Mouse (Mus musculus) intestine, postnatal 0 days (tissue): ENCODE data around the gene Ccdc146. TPM values are rescaled to one million over a fixed set of nuclear protein-coding genes. Genes with fewer than 3 reads are reported as not detected.
A peak's percentile ranks its signal among the peaks of the same experiment; 100 is the strongest.

Experiments used
- ATAC-seq: fragments of 200-750 bp; cut with Nextera tagmentation; 2 replicates; pipeline ENCODE4 v1.8.0; 2017; ENCODE audit warnings: mild to moderate bottlenecking, moderate TSS enrichment, moderate library complexity
- H3K27ac ChIP-seq: fragments of 300-500 bp; sonication (generic); 2 replicates; pipeline ENCODE4 v1.5.1; 2014; ENCODE audit warnings: mild to moderate bottlenecking, low read depth, low read length, moderate library complexity
- H3K27me3 ChIP-seq: fragments of 300-500 bp; sonication (generic); replicated peaks from 2 replicates; pipeline ENCODE4 v1.6.1; 2014; ENCODE audit warnings: low read length, mixed read lengths; ENCODE audit not compliant: control insufficient read depth, insufficient read depth
- H3K36me3 ChIP-seq: fragments of 300-500 bp; sonication (generic); 2 replicates; pipeline ENCODE4 v1.6.1; 2014; ENCODE audit warnings: mild to moderate bottlenecking, moderate library complexity; ENCODE audit not compliant: control insufficient read depth, insufficient read depth
- H3K4me1 ChIP-seq: fragments of 300-500 bp; sonication (generic); replicated peaks from 2 replicates; pipeline ENCODE4 v1.6.1; 2014; ENCODE audit warnings: antibody characterized with exemption, low read length, mixed read lengths; ENCODE audit not compliant: control insufficient read depth, insufficient read depth
- H3K4me2 ChIP-seq: fragments of 300-500 bp; sonication (generic); replicated peaks from 2 replicates; pipeline ENCODE4 v1.6.1; 2014; ENCODE audit warnings: low read depth, mild to moderate bottlenecking, moderate library complexity
- H3K4me3 ChIP-seq: fragments of 300-500 bp; sonication (generic); 2 replicates; pipeline ENCODE4 v1.5.1; 2014; ENCODE audit warnings: low read depth, low read length
- H3K9ac ChIP-seq: fragments of 300-500 bp; sonication (generic); 2 replicates; pipeline ENCODE4 v1.6.1; 2014; ENCODE audit warnings: mild to moderate bottlenecking, low read depth, low read length
- H3K9me3 ChIP-seq: fragments of 300-500 bp; sonication (generic); 2 replicates; pipeline ENCODE4 v1.6.1; 2016; ENCODE audit warnings: mixed run types; ENCODE audit not compliant: control insufficient read depth
- CTCF ChIP-seq: sonication (generic); IDR thresholded peaks from 2 replicates; pipeline ENCODE4 v1.5.1; 2016; ENCODE audit warnings: low read depth, mild to moderate bottlenecking, control low read depth, antibody characterized with exemption, moderate library complexity
- WGBS: fragments of 180-500 bp; shearing (Covaris S2); extraction: QIAGEN DNeasy Blood & Tissue Kit; methylation state at CpG from one replicate; pipeline ENCODE4 v1.1.7; 2014; 5-methylcytosine and 5-hydroxymethylcytosine counted together
- polyA plus RNA-seq: library from polyadenylated mRNA; unstranded; fragments of >200 nt; fragmentation: Nextera tagmentation; extraction: Ambion mirVana; gene quantifications from 2 replicates; pipeline ENCODE4 v1.2.1, GENCODE M21; 2015

The Ccdc146 gene
- polyA plus RNA-seq, 1 experiment from 2014 or later: 0.44 TPM

GRCm38 (mm10) chr5:21383392-21384251 lies 40.9 kb downstream of the Ccdc146 start:
- no peak overlapping the region for H3K4me3 ChIP-seq
- no peak overlapping the region for H3K4me2 ChIP-seq
- WGBS: 46% methylated on average over 14 of the region's 14 CpGs
- H3K36me3 ChIP-seq: no peaks in the 10 kb centered on the region
- H3K9ac ChIP-seq: no peak overlapping the region
- H3K9me3 ChIP-seq: no peaks in the 10 kb centered on the region
- no peak for TF ChIP-seq CTCF
- no peak overlapping the region for H3K27ac ChIP-seq
- ATAC-seq: no peak
- H3K4me1 ChIP-seq: peaks cover 8% of the 10 kb centered on the region; the same call in 1 of the 2 replicates
- H3K27me3 ChIP-seq: no peaks in the 10 kb centered on the region

GRCm38 (mm10) chr5:21382678-21383077 lies 41.8 kb downstream of the Ccdc146 start:
- Histone ChIP-seq H3K36me3 (no peaks in the 10 kb centered on the region), H3K9ac (no peak overlapping the region), H3K4me2 (no peak overlapping the region), H3K27ac (no peak overlapping the region; the same call in 1 of the 2 replicates), H3K4me1 (peaks cover 8% of the 10 kb centered on the region; the same call in 1 of the 2 replicates), H3K4me3 (no peak overlapping the region), H3K9me3 (no peaks in the 10 kb centered on the region), H3K27me3 (no peaks in the 10 kb centered on the region)
- ATAC-seq: no peak
- no peak for TF ChIP-seq CTCF
- WGBS: 54% methylated on average over 6 of the region's 6 CpGs

GRCm38 (mm10) chr5:21381986-21382385 lies 42.5 kb downstream of the Ccdc146 start:
- Histone ChIP-seq H3K4me2 (no peak overlapping the region), H3K27ac (no peak overlapping the region), H3K9me3 (no peaks in the 10 kb centered on the region), H3K36me3 (no peaks in the 10 kb centered on the region), H3K27me3 (no peaks in the 10 kb centered on the region), H3K9ac (no peak overlapping the region), H3K4me1 (peaks cover 8% of the 10 kb centered on the region; the same call in 1 of the 2 replicates), H3K4me3 (no peak overlapping the region)
- 30% methylated on average over 6 of the region's 6 CpGs for WGBS
- no peak for ATAC-seq
- no peak for TF ChIP-seq CTCF

- Histone ChIP-seq H3K27ac (no peak overlapping the region), H3K36me3 (no peaks in the 10 kb centered on the region), H3K9me3 (no peaks in the 10 kb centered on the region), H3K4me1 (no peaks in the 10 kb centered on the region), H3K9ac (no peak overlapping the region), H3K27me3 (no peaks in the 10 kb centered on the region), H3K4me2 (no peak overlapping the region), H3K4me3 (no peak overlapping the region)
- TF ChIP-seq CTCF: no peak
- WGBS: 27% methylated on average over 2 of the region's 2 CpGs
- no peak for ATAC-seq
Measured at GRCm38 (mm10) chr5:21378397-21378796, 46.1 kb downstream of the Ccdc146 start.

GRCm38 (mm10) chr5:21376935-21377334 lies 47.5 kb downstream of the Ccdc146 start:
- H3K27me3 ChIP-seq: no peaks in the 10 kb centered on the region
- WGBS: 87% methylated on average over 4 of the region's 4 CpGs
- TF ChIP-seq CTCF: no peak
- no peaks in the 10 kb centered on the region for H3K36me3 ChIP-seq
- no peak overlapping the region for H3K4me2 ChIP-seq
- H3K4me3 ChIP-seq: no peak overlapping the region
- no peaks in the 10 kb centered on the region for H3K4me1 ChIP-seq
- H3K9me3 ChIP-seq: no peaks in the 10 kb centered on the region
- ATAC-seq: no peak
- H3K9ac ChIP-seq: no peak overlapping the region
- H3K27ac ChIP-seq: no peak overlapping the region

- no peaks in the 10 kb centered on the region for H3K4me1 ChIP-seq
- WGBS: 35% methylated on average over 7 of the region's 7 CpGs
- no peaks in the 10 kb centered on the region for H3K27me3 ChIP-seq
- H3K4me2 ChIP-seq: peak overlapping the region; percentile 99
- H3K9me3 ChIP-seq: no peaks in the 10 kb centered on the region
- no peaks in the 10 kb centered on the region for H3K36me3 ChIP-seq
- peak overlapping the region; percentile 58; the same call in 1 of the 2 replicates for H3K9ac ChIP-seq
- peak; percentile 82 for ATAC-seq
- peak overlapping the region; percentile 29; the same call in 1 of the 2 replicates for H3K27ac ChIP-seq
- peak overlapping the region; percentile 55 for H3K4me3 ChIP-seq
- TF ChIP-seq CTCF: no peak
Measured at GRCm38 (mm10) chr5:21373180-21373518, 51.3 kb downstream of the Ccdc146 start.
